Mouse (Mus musculus): ENCODE results near the gene Rasal2. TPM values are rescaled to one million over a fixed set of nuclear protein-coding genes. Genes with fewer than 3 reads are reported as not detected.

Rasal2 gene
- total RNA-seq, 2 experiments from 2014 or later = 5.4 to 9.0 TPM

DNA sequence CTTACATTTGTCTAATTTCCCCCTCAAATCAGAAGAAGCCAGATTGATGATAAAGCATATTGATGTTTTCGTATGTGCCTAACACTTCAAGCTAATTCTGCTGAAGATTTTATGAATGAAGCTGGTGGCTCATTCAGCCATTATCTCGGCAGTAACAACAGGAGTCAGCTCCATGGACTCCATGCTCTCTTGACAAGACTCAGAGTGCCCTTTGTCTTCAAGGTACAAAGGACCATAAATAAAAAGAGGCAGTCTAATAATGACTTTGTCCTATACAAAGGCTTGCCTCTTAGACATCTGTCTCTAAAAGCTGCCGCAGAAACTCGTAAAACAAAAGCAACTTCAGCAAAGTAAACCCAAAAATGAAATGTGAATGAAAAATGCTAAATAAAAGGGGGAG, 24.4 kb downstream of the Rasal2 start:
- intact Hi-C loops (cut with DNase I) = no loop called here
- DNase-seq = no peak

GRCm38 (mm10) chr1:157380694-157381093, 31.7 kb downstream of the Rasal2 start:
- intact Hi-C loops (cut with DNase I) = no loop called here
- DNase-seq = no peak

- DNase-seq = no peak
- intact Hi-C loops (cut with DNase I) = no loop called here
Observed at GRCm38 (mm10) chr1:157370397-157370796, 42.0 kb downstream of the Rasal2 start.

- intact Hi-C loops (cut with DNase I) = no loop called here
- DNase-seq = no peak
Observed at GRCm38 (mm10) chr1:157368316-157368715, 44.1 kb downstream of the Rasal2 start.

DNA sequence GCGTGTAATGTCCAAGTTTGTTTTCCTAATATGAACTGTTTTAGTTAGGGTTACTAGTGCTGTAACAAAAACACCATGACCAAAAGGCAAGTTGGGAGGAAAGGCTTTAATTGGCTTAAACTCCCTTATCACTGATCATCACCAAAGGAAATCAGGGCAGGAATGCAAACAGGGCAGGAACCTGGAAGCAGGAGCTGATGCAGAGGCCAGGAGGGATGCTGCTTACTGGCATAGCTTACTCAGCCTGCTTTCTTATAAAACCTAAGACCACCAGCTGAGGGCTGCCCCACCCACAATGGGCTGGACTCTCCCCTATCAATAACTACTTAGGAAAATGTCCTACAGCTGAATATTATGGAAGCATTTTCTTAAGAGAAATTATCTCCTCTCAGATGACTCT, 65.7 kb downstream of the Rasal2 start:
- no peak for DNase-seq
- intact Hi-C loops (cut with DNase I) = no loop called here

DNA sequence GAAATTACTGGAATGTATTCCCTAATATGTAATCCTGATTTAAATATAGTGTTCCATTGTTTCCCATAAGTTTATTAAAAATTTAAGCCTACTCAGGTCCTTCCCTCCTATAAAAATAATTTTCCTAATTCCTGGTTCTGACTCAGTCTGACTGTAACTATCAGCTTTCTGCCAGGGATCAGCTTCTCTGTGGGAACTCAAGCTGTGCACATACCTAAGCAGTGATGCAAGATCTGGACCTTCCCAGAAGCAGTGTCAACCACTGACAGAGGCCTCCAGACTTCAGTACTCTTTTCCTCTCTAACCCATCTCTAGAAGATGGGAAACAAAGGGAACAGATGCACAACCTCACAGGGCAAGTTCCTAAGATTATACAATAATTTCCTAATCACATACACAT, 68.9 kb downstream of the Rasal2 start:
- DNase-seq = no peak
- intact Hi-C loops (cut with DNase I) = no loop called here

- DNase-seq = no peak
- intact Hi-C loops (cut with DNase I) = no loop called here
Observed at GRCm38 (mm10) chr1:157334834-157335233, 77.6 kb downstream of the Rasal2 start.

DNA sequence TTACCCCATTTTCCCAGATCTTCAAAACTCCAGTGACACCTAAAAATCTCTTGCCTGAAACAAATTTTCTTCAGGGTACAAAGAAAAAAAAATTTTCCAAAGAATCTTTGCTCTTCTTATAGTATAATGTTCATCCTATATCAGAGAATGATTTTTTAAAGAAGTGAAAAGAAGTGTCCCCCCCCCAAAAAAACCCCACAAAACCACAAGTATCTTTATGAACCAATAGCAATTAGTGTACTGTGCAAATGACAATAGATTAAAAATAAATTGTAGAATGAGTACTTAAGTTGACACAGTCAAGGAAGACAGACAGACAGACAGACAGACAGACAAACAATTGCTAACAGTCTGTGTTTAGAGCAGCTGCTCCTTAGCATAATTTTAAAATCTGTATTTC, 84.3 kb downstream of the Rasal2 start:
- intact Hi-C loops (cut with DNase I) = no loop called here
- DNase-seq = no peak

GRCm38 (mm10) chr1:157323091-157323490, 89.3 kb downstream of the Rasal2 start:
- no peak for DNase-seq
- intact Hi-C loops (cut with DNase I) = no loop called here

- no peak for DNase-seq
- intact Hi-C loops (cut with DNase I) = no loop called here
Observed at GRCm38 (mm10) chr1:157318896-157319295, 93.5 kb downstream of the Rasal2 start.

DNA sequence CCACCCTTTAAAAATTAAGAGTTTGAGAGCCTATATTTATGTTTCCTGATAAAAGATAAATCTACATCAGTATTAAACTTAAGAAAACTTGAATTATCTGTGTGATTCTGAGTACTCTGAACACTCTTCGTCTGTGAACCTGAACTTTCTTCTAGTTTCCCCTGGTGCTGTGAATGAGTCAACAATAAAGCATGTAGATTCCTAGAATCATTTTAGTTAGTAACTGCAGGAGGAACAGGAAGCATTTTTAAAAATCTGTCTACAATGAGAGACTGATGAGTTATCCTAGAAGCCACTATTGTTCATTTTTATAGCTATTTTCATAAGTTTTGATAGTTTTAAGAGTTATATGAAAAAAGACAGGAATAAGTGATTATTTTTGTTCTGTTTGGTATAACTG, 111.1 kb downstream of the Rasal2 start:
- intact Hi-C loops (cut with DNase I) = loop anchor here (10.0 kb wide), 1 partner anchor 234 kb away; no protein-coding TSS in a partner anchor
- DNase-seq = no peak

DNA sequence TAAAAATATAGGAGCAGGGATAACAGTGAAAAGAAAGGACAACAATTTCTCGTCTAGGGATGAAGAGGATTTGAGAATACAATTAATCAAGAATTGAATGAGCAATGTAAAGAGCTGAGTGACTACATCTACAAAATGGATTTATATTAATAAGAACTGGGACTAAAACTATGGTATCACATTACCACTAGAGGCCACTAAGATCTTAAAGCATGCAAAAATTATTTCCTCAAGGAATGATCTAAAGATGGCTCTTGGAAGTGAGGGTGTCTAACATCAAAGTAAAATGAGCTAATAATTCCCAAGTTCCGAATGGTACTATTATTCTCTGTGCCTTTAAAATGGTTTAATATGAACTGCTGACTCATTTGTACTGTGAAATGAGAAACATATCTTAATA, 112.8 kb downstream of the Rasal2 start:
- no peak for DNase-seq
- intact Hi-C loops (cut with DNase I) = loop anchor here (5.0 kb wide), 1 partner anchor 148 kb away; no protein-coding TSS in a partner anchor

DNA sequence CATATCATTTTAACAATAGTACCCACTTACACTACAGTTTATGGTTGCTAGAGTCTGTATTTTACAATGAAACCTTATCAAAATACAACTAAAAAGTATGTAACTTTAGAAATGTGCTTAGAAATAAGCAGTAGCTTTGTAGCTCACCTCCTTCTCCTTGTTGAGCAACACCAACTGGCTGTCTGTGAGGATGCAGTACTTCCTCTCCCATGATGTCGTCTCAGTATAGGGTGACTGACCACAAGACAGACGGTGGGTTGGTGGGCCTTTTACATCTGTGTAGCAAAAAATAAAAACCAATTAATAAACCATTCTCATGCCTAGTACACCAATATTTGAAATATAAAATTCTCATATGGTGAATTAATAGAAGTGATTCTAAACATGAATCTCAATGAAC, 113.4 kb downstream of the Rasal2 start:
- DNase-seq = no peak
- intact Hi-C loops (cut with DNase I) = loop anchor here (5.0 kb wide), 1 partner anchor 148 kb away; no protein-coding TSS in a partner anchor

DNA sequence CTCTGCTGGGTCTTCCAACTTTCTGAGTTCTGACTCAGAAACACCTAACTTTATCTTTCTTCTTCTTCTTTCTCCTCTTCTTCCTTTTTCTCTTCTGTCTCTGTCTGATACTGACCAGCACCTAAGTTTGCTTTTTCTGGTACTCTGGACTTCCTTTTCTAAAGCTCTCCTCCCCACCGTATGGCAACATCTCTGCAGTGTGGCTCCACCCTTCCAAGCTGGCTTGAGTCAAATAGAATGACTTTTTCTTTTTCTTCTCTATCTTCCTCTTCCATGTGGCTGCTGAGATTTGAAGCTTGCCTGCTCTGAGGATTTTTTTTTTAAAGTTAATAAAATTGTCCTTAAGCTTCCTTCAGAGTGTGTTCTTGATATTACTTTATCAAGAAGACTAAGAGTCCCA, 115.3 kb downstream of the Rasal2 start:
- DNase-seq = no peak
- intact Hi-C loops (cut with DNase I) = loop anchor here (5.0 kb wide), 1 partner anchor 150 kb away; no protein-coding TSS in a partner anchor

DNA sequence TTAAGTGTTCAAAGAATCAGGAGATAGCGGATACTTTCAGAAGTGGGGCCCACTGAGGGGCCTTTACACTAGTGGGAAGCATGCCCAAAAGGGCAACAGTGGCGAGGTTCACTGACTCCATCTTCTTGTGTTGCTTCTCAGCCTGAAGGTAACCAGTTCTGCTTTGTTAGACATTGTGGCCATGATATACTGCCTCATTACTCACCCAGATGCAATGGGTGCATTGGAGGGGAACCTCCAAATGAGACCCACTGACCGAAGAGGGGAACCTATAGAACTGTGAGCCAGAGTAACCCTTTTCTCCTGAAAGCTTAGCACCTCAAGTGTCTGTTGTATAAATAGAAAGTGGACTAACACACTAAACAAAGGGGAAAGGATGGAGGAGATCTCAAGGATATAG, 116.5 kb downstream of the Rasal2 start:
- no peak for DNase-seq
- intact Hi-C loops (cut with DNase I) = loop anchor here (5.0 kb wide), 1 partner anchor 151 kb away; no protein-coding TSS in a partner anchor

GRCm38 (mm10) chr1:157290173-157290572, 122.2 kb downstream of the Rasal2 start:
- intact Hi-C loops (cut with DNase I) = no loop called here
- DNase-seq = no peak

DNA sequence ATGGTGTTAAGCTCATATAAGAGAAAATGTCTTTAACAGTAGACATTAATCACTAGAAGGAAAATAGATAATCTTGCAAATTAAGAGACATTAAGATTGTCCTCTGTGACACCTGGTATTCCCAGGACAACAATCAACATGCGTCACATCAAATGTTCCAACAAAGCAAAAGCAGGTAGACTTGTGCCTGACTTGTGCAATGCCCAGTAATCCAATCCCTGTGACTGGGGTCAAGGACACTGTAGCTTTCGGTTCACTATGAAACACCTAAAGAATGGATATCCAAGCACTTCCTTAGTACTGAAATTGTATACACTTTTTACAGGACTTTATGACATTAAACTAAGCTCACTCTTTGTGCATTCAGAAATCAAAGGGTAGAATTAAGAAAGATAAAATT, 123.1 kb downstream of the Rasal2 start:
- intact Hi-C loops (cut with DNase I) = loop anchor here (10.0 kb wide), 1 partner anchor 204 kb away; no protein-coding TSS in a partner anchor
- DNase-seq = no peak

- intact Hi-C loops (cut with DNase I) = loop anchor here (10.0 kb wide), 1 partner anchor 202 kb away; no protein-coding TSS in a partner anchor
- DNase-seq = no peak
Observed at GRCm38 (mm10) chr1:157286561-157286960, 125.8 kb downstream of the Rasal2 start.

GRCm38 (mm10) chr1:157285366-157285765, 127.0 kb downstream of the Rasal2 start:
- no peak for DNase-seq
- intact Hi-C loops (cut with DNase I) = loop anchor here (10.0 kb wide), 1 partner anchor 201 kb away; no protein-coding TSS in a partner anchor

DNA sequence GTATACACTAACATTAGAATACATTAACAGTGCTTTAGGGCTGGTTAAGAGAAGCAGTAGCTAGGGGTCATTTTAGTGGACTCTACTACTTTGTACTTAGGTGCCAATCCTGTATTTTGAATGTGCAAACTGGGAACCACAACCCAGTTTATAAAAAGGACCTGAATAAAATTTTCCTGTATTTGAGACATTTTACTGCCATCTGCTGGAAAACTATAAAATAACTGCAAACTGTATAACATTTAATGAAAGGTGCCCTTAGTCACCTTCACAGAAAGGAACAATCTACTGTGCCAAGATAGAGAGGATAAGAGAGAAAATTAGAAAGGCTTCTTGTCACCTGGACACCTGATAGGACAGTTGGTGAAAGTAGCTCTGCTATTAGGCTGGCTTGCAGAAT, 131.6 kb downstream of the Rasal2 start:
- intact Hi-C loops (cut with DNase I) = loop anchor here (10.0 kb wide), 1 partner anchor 196 kb away; no protein-coding TSS in a partner anchor
- no peak for DNase-seq

DNA sequence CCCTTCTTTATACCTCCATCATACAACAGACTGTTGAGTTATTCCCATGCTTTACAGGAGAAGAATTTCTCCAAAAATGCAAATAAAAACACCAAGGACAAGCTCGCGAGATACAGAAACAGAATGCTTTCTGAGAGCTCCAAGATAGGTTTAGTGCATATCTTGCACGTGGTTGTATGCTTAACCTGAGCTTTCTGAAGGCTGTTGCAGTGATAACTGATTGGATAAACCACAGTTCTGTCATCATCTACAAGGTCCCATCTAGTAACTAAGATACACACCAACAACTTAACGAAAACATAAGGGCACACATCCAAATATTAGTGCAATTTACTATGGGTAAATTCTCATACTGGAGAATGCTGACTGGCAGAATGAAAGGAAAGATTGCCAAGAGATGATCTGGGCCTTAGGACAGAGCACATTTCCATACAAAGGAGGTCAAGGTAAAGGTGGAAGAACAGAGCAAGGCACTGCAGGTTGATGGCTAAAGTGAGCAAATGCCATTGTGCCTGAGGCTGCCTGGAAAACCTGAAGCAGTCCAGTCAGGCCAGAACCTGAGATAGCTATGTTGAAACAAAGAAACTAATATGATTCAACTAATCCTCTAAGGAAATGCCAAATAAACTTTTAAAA, 136.6 kb downstream of the Rasal2 start:
- intact Hi-C loops (cut with DNase I) = no loop called here
- no peak for DNase-seq

DNA sequence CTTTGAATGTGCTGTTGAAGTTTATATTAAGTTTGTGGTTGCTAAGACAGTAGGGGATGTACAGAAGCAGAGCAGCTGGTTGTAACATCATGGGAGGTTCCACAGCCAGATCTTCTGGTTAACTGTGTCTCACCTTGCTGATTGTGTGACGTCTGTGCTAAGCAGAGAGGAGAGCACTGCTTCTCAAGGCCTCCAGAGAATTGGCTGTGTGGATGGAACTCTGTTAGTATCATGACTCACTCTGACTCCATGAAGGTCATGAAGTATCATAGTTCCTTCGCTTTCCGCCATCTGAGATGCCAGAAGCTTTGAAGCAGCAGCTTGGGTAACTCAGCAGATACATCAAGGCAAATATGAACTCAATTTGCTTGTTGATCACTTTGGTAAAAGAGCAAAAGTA, 144.5 kb downstream of the Rasal2 start:
- DNase-seq = no peak
- intact Hi-C loops (cut with DNase I) = no loop called here

Data from gastrocnemius, postnatal 36 days (tissue).